Mouse (Mus musculus) liver, embryonic 12.5 days (tissue): ENCODE results near the gene Uhrf1. TPM values are rescaled to one million over a fixed set of nuclear protein-coding genes. Genes with fewer than 3 reads are reported as not detected.

ENCODE experiments used
- ATAC-seq: fragments of 200-750 bp; cut with Nextera tagmentation; 2 replicates; pipeline ENCODE4 v1.8.0; 2017; ENCODE audit warnings: moderate number of reproducible peaks, mild to moderate bottlenecking, moderate library complexity
- H3K27ac ChIP-seq: fragments of 300-500 bp; sonication (generic); 2 replicates; pipeline ENCODE4 v1.5.1; 2016; ENCODE audit warnings: mild to moderate bottlenecking
- H3K27me3 ChIP-seq: fragments of 300-500 bp; sonication (generic); replicated peaks from 2 replicates; pipeline ENCODE4 v1.6.1; 2016; ENCODE audit warnings: mild to moderate bottlenecking, moderate library complexity
- H3K36me3 ChIP-seq: fragments of 300-500 bp; sonication (generic); 2 replicates; pipeline ENCODE4 v1.6.1; 2016; ENCODE audit warnings: mild to moderate bottlenecking, moderate library complexity
- H3K4me1 ChIP-seq: fragments of 300-500 bp; sonication (generic); 2 replicates; pipeline ENCODE4 v1.6.1; 2016
- H3K4me2 ChIP-seq: fragments of 300-500 bp; sonication (generic); 2 replicates; pipeline ENCODE4 v1.6.1; 2016; ENCODE audit warnings: mild to moderate bottlenecking, moderate library complexity
- H3K4me3 ChIP-seq: fragments of 300-500 bp; sonication (generic); 2 replicates; pipeline ENCODE4 v1.5.1; 2016; ENCODE audit warnings: mild to moderate bottlenecking, moderate library complexity
- H3K9ac ChIP-seq: fragments of 300-500 bp; sonication (generic); 2 replicates; pipeline ENCODE4 v1.6.1; 2016; ENCODE audit warnings: mild to moderate bottlenecking, moderate library complexity
- H3K9me3 ChIP-seq: fragments of 300-500 bp; sonication (generic); replicated peaks from 2 replicates; pipeline ENCODE4 v1.6.1; 2016; ENCODE audit warnings: mild to moderate bottlenecking, moderate library complexity
- WGBS: fragments of 180-500 bp; shearing (Covaris S2); methylation state at CpG from one replicate; pipeline ENCODE4 v1.1.7; 2016; ENCODE audit not compliant: insufficient replicate concordance; 5-methylcytosine and 5-hydroxymethylcytosine counted together
- polyA plus RNA-seq: library from polyadenylated mRNA; unstranded; fragments of >200 nt; fragmentation: Nextera tagmentation; extraction: Ambion mirVana; gene quantifications from 2 replicates; pipeline ENCODE4 v1.2.1, GENCODE M21; 2016

Gene Uhrf1
- polyA plus RNA-seq, 1 experiment from 2014 or later, result 154 TPM

DNA sequence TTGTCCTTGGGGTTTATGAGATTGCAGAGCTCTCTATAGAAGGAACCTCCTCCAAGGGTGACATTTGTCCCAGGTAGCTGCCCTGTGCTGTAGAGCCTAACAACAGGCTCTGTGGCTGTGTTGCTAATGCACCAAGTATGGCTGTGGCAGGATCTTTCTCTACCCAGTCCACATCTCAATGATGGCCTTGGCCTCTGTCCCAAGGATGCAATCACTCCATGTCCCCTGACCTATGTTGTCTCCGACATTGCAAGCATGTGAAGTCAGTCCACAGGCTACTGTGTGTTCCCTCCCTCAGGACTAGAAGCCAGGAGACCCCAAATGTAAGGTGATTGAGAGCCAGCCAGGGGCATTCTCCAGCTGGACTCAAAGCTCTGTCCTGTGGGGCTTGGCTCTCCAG is 56.7 kb downstream of the Uhrf1 start:
- H3K4me2 ChIP-seq, result no peak overlapping the region
- peaks cover 62% of the 10 kb centered on the region for H3K36me3 ChIP-seq
- H3K4me1 ChIP-seq, result peaks cover under 1% of the 10 kb centered on the region; the same call in 1 of the 2 replicates
- ATAC-seq, result no peak
- H3K4me3 ChIP-seq, result no peak overlapping the region
- no peaks in the 10 kb centered on the region for H3K27me3 ChIP-seq
- H3K9ac ChIP-seq, result no peak overlapping the region
- H3K27ac ChIP-seq, result no peak overlapping the region
- no peaks in the 10 kb centered on the region for H3K9me3 ChIP-seq
- 67% methylated on average over 1 of the region's 1 CpGs for WGBS

DNA sequence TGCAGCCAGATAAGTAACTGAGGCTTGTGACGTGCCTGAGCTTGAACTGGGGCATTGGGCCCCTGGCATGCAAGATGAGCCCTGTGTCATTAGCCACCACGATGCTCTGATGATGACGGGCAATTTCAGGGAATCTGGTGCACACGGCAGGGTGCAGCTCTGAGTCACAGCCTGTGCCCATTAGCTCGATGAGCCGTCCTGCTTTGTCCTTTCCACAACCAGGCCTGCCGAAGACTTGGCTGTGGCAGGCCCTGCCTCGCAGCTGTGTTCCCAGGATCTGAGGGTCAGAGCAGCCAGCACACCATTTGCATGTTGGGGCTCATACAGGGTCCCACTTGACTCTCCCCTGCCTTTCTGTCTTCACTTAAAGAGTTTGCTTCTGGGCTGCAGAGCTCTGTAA is 57.3 kb downstream of the Uhrf1 start:
- Histone ChIP-seq H3K4me2 (no peak overlapping the region), H3K9ac (no peak overlapping the region), H3K9me3 (no peaks in the 10 kb centered on the region), H3K36me3 (peaks cover 59% of the 10 kb centered on the region), H3K27ac (no peak overlapping the region), H3K4me1 (peaks cover 6% of the 10 kb centered on the region; the same call in 1 of the 2 replicates), H3K27me3 (no peaks in the 10 kb centered on the region), H3K4me3 (no peak overlapping the region)
- 77% methylated on average over 8 of the region's 8 CpGs for WGBS
- ATAC-seq, result no peak

DNA sequence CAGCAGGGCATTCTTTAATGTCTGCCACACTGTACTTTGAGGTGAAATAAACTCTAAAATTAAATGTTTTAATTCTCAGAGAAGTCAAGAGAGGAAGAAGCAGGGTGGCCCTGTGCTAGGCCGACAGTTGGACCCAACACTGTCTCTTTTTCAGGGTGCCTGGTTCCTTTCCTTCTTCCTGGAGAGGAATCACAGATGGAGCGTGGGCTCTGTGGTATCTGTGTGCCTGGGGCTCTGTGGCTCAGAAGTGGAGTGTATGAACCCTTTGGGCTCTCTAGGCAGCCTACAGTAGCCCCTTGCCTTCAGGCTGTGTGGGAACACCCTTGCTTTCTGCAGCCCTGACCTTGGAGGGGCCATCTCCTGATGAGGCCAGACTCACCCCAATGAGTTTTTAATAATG is 58.4 kb downstream of the Uhrf1 start:
- Histone ChIP-seq H3K36me3 (peaks cover 48% of the 10 kb centered on the region), H3K27ac (no peak overlapping the region), H3K9me3 (no peaks in the 10 kb centered on the region), H3K27me3 (no peaks in the 10 kb centered on the region), H3K9ac (no peak overlapping the region), H3K4me1 (peaks cover 15% of the 10 kb centered on the region), H3K4me2 (no peak overlapping the region), H3K4me3 (no peak overlapping the region)
- WGBS, result 78% methylated on average over 2 of the region's 2 CpGs
- no peak for ATAC-seq

DNA sequence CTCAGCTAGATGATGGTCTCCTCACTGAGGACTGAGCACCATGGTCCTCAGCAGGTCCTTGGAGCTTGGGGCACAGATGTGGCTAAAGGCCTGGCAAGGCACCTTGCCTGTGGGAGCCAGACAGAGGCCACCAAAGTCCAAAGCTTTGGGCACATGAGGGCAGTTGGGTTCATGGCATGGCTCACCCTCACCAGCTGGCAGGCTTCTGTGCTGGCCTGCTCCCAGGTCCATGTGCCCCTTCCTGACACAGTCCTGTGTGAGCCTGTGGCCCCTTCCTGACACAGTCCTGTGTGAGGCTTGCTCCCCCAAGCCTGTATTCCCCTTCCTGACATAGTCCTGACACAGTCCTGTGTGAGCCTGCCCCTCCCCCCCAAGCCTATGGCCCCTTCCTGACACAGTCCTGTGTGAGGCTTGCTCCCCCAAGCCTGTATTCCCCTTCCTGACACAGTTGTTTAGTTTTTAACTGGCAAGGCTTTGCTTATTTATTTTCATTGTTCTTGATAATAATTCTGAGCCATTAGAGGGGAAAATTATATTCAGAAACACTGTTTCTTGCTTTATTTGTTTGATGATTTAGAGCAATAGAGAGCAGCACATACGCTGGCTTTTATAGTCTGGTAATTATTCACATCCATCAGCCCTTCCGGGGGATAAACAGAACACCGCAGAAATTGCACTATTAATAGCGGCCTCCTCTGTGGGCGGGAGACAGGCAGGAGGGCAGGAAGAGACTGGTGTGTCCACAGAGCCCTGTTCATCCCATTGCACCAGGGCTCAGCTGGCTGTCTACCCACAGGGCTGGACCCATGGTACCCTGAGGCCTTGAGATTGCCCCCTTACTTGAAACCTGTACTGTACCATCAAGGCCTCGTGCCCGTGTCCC is 62.9 kb downstream of the Uhrf1 start:
- Histone ChIP-seq H3K4me2 (no peak overlapping the region), H3K4me1 (peaks cover 18% of the 10 kb centered on the region), H3K4me3 (no peak overlapping the region), H3K9me3 (no peaks in the 10 kb centered on the region), H3K27me3 (no peaks in the 10 kb centered on the region), H3K27ac (peak overlapping the region; percentile 22; the same call in 1 of the 2 replicates), H3K36me3 (peaks cover 34% of the 10 kb centered on the region), H3K9ac (no peak overlapping the region)
- 66% methylated on average over 7 of the region's 7 CpGs for WGBS
- ATAC-seq, result peak; percentile 41; the same call in 1 of the 2 replicates

DNA sequence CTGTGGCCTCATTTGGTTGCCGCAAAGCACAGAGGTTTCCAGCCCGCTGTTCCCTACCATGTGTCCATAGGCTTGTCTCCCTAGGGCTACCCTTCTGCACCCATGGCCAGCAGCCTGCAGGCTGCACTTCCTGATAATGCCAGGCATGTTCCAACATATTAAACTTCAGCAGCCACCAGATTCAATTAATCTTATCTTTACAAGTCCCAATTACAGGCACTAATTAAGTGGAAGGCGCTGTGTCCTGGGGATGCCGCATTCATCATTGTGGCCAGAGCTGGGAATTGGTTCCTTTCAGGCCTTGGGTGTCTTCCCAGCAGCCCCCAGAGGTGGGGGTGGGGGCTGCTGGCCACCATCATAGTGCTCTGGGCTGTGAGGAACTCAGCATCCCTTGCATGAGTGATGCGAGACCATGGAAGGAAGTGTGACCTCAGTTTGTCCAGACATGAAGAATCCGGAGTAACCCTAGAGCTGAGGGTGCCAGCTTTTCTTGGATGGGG is 65.2 kb downstream of the Uhrf1 start:
- Histone ChIP-seq H3K4me3 (no peak overlapping the region), H3K9me3 (no peaks in the 10 kb centered on the region), H3K36me3 (peaks cover 29% of the 10 kb centered on the region), H3K27me3 (no peaks in the 10 kb centered on the region), H3K4me1 (peaks cover 18% of the 10 kb centered on the region), H3K9ac (no peak overlapping the region), H3K27ac (no peak overlapping the region), H3K4me2 (no peak overlapping the region)
- no peak for ATAC-seq
- WGBS, result 83% methylated on average over 6 of the region's 6 CpGs

DNA sequence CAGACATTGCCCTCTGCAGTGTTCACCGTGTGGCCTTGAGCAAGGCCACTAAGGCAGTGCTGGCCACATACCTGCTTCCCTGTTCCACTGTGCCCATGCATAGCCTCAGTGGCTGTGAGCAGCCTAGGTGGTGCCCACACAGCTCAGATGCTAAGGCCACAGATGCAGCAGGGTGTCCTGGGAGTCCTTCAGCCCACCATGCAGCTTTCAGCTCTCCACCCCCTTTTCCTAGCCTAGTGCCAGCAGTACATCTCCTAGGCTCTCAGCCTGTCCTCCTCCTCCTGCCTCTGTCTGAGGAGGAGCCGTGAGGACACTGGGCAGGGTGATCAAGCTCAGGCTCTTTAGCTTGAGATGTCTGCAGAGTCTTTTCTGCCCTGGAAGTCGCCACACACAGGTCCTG is 67.0 kb downstream of the Uhrf1 start:
- Histone ChIP-seq H3K4me2 (no peak overlapping the region), H3K4me1 (peaks cover 21% of the 10 kb centered on the region), H3K9ac (no peak overlapping the region), H3K27ac (no peak overlapping the region), H3K4me3 (no peak overlapping the region), H3K36me3 (peaks cover 30% of the 10 kb centered on the region), H3K27me3 (no peaks in the 10 kb centered on the region), H3K9me3 (no peaks in the 10 kb centered on the region)
- WGBS, result 71% methylated on average over 3 of the region's 3 CpGs
- ATAC-seq, result no peak

DNA sequence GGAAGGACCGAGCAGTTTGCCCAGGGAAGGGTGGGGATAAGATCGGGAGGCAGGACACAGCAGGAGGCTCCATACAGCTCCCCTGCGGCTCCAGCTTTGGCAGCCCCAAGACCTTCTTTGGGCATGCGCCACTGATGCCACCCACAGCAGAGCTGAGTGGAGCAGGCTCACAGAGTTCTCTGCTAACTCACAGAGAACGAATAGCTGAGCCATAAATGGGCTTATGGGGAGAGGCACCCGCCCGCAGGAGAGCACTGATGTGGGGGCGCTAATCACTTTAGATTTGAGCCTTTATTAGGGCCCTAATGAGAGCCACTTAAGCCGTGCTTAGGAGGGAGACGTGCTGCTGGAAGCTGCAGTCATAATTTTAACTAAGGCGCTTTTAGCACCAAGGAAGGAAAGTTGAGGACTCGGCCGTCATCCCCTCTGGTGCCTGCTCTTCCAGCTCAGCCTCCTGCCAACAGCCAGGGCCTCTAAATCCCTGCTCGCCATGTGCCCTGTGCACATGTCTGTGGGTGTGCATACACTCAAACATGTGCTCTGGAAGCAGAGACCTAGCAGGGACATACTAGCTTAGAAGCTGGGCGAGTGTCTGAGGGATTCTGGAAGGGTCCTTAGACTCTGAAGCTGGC is 68.0 kb downstream of the Uhrf1 start:
- H3K4me3 ChIP-seq, result no peak overlapping the region
- H3K9ac ChIP-seq, result no peak overlapping the region
- ATAC-seq, result no peak
- peaks cover 11% of the 10 kb centered on the region; the same call in 1 of the 2 replicates for H3K4me1 ChIP-seq
- H3K36me3 ChIP-seq, result peaks cover 34% of the 10 kb centered on the region
- no peak overlapping the region for H3K4me2 ChIP-seq
- H3K9me3 ChIP-seq, result no peaks in the 10 kb centered on the region
- no peaks in the 10 kb centered on the region for H3K27me3 ChIP-seq
- no peak overlapping the region for H3K27ac ChIP-seq
- WGBS, result 80% methylated on average over 15 of the region's 15 CpGs

DNA sequence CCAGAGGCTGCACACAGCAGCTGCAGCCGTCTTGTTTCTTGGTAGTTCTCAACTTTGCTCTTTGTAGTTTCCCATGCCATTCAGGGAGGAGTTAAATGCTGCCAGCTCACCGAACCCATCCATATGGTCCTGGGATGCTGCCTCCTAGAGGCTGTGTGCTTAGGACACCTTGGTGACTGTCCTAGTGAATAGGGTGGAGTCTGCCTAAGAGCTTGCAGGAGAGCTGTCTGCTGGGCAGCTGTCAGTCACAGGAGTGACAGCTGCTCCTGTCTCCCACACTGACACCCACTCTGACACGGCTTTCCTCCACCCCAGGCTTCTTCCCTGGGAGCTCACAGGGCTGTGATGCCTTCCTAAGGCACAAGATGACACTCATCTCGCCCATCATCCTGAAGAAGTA is 69.0 kb downstream of the Uhrf1 start:
- Histone ChIP-seq H3K27ac (no peak overlapping the region), H3K4me3 (no peak overlapping the region), H3K9me3 (no peaks in the 10 kb centered on the region), H3K36me3 (peaks cover 44% of the 10 kb centered on the region), H3K9ac (no peak overlapping the region), H3K27me3 (no peaks in the 10 kb centered on the region), H3K4me1 (0 out of 2 replicates have a peak, but pooled peaks cover 6% of the 10 kb centered on the region), H3K4me2 (no peak overlapping the region)
- 70% methylated on average over 4 of the region's 4 CpGs for WGBS
- no peak for ATAC-seq

Other genes with a start within 250 kb of the Uhrf1 start
- 15.8 and 17.9 TPM in 2 replicates for gene Ubxn6, start 228.3 kb upstream of the Uhrf1 start, polyA plus RNA-seq
- 86.7 and 89.4 TPM in 2 replicates for gene Hdgfl2, start 223.7 kb upstream of the Uhrf1 start, polyA plus RNA-seq
- gene Plin4, start 193.5 kb upstream of the Uhrf1 start, polyA plus RNA-seq, result 0.05 and 0.06 TPM in 2 replicates
- 0.25 and 0.38 TPM in 2 replicates for gene Plin5, start 185.7 kb upstream of the Uhrf1 start, polyA plus RNA-seq
- gene Lrg1, start 181.3 kb upstream of the Uhrf1 start, polyA plus RNA-seq, result 0.27 and 0.48 TPM in 2 replicates
- gene Sema6b, start 163.0 kb upstream of the Uhrf1 start, polyA plus RNA-seq, result 1.5 and 1.7 TPM in 2 replicates
- gene Tnfaip8l1, start 140.8 kb upstream of the Uhrf1 start, polyA plus RNA-seq, result 3.7 TPM in 2 replicates
- gene Mydgf, start 119.4 kb upstream of the Uhrf1 start, polyA plus RNA-seq, result 66.2 and 71.0 TPM in 2 replicates
- 27.1 and 28.5 TPM in 2 replicates for gene Dpp9, start 84.4 kb upstream of the Uhrf1 start, polyA plus RNA-seq
- gene Fem1a, start 46.5 kb upstream of the Uhrf1 start, polyA plus RNA-seq, result 10.2 and 10.7 TPM in 2 replicates
- gene Ticam1, start 26.5 kb upstream of the Uhrf1 start, polyA plus RNA-seq, result 3.8 and 4.1 TPM in 2 replicates
- gene Plin3, start 10.4 kb upstream of the Uhrf1 start, polyA plus RNA-seq, result 28.3 and 30.2 TPM in 2 replicates
- not detected in 2 replicates for gene Arrdc5, start 3.0 kb upstream of the Uhrf1 start, polyA plus RNA-seq
- gene Kdm4b, start 22.7 kb downstream of the Uhrf1 start, polyA plus RNA-seq, result 13.6 and 13.9 TPM in 2 replicates
- 19.3 and 21.2 TPM in 2 replicates for gene Ptprs, start 173.2 kb downstream of the Uhrf1 start, polyA plus RNA-seq
- gene Znrf4, start 209.1 kb downstream of the Uhrf1 start, polyA plus RNA-seq, result not detected in 2 replicates